Mouse (Mus musculus) neural tube, embryonic 13.5 days (tissue): ENCODE results near the gene Pde2a. TPM values are rescaled to one million over a fixed set of nuclear protein-coding genes. Genes with fewer than 3 reads are reported as not detected.

ENCODE experiments used
- ATAC-seq: fragments of 200-750 bp; cut with Nextera tagmentation; 2 replicates; pipeline ENCODE4 v1.8.0; 2017; ENCODE audit warnings: low read depth, mild to moderate bottlenecking, moderate TSS enrichment, moderate library complexity
- H3K27ac ChIP-seq: fragments of 300-500 bp; sonication (generic); replicated peaks from 2 replicates; pipeline ENCODE4 v1.5.1; 2015; ENCODE audit warnings: moderate library complexity, mild to moderate bottlenecking, inconsistent platforms
- H3K27me3 ChIP-seq: fragments of 300-500 bp; sonication (generic); 2 replicates; pipeline ENCODE4 v1.6.1; 2015; ENCODE audit warnings: mild to moderate bottlenecking, inconsistent platforms
- H3K36me3 ChIP-seq: fragments of 300-500 bp; sonication (generic); 2 replicates; pipeline ENCODE4 v1.6.1; 2015; ENCODE audit warnings: mild to moderate bottlenecking, inconsistent platforms
- H3K4me1 ChIP-seq: fragments of 300-500 bp; sonication (generic); replicated peaks from 2 replicates; pipeline ENCODE4 v1.6.1; 2015; ENCODE audit warnings: inconsistent platforms
- H3K4me2 ChIP-seq: fragments of 300-500 bp; sonication (generic); 2 replicates; pipeline ENCODE4 v1.6.1; 2015; ENCODE audit warnings: inconsistent platforms, mild to moderate bottlenecking, moderate library complexity
- H3K4me3 ChIP-seq: fragments of 300-500 bp; sonication (generic); 2 replicates; pipeline ENCODE4 v1.5.1; 2015; ENCODE audit warnings: mild to moderate bottlenecking, inconsistent platforms
- H3K9ac ChIP-seq: fragments of 300-500 bp; sonication (generic); 2 replicates; pipeline ENCODE4 v1.6.1; 2015; ENCODE audit warnings: moderate library complexity, mild to moderate bottlenecking, inconsistent platforms
- H3K9me3 ChIP-seq: fragments of 300-500 bp; sonication (generic); 2 replicates; pipeline ENCODE4 v1.6.1; 2016; ENCODE audit warnings: inconsistent platforms
- WGBS: fragments of 180-500 bp; shearing (Covaris S2); methylation state at CpG from one replicate; pipeline ENCODE4 v1.1.7; 2015; 5-methylcytosine and 5-hydroxymethylcytosine counted together
- polyA plus RNA-seq: library from polyadenylated mRNA; unstranded; fragments of >200 nt; fragmentation: Nextera tagmentation; extraction: Ambion mirVana; gene quantifications from 2 replicates; pipeline ENCODE4 v1.2.1, GENCODE M21; 2015

The Pde2a gene
- polyA plus RNA-seq, 1 experiment from 2014 or later: 43.6 TPM

DNA sequence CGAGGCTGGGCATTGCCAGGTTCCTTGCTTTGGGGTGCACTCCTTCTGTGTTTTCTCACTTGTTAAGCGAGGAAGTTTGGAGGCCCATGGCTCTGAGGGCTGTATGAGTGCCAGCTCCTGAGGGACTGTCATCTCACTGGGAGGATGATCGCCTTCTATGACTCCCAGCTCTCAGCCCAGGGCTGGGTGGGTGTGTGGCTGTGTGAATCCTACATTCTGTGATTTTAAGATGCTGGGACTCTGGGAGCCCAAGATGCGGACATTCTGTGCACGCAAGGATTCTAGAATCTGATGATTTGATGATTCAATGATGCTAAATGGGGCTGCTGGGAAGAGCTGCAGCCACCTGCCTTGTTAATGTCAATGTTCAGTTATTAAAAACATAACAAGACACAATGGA, 35.8 kb downstream of the Pde2a start:
- no peak overlapping the region for H3K9ac ChIP-seq
- peaks cover 67% of the 10 kb centered on the region for H3K4me1 ChIP-seq

GRCm38 (mm10) chr7:101457801-101458200, 36.3 kb downstream of the Pde2a start:
- Histone ChIP-seq H3K27me3 (peaks cover 10% of the 10 kb centered on the region), H3K36me3 (no peaks in the 10 kb centered on the region), H3K4me1 (peaks cover 72% of the 10 kb centered on the region), H3K4me2 (no peak overlapping the region), H3K9ac (no peak overlapping the region), H3K9me3 (no peaks in the 10 kb centered on the region), H3K27ac (no peak overlapping the region), H3K4me3 (no peak overlapping the region)
- WGBS: 67% methylated on average over 8 of the region's 8 CpGs
- ATAC-seq: no peak

More for the DNA sequence above, 35.8 kb downstream of the Pde2a start:
- ATAC-seq: no peak
- Histone ChIP-seq H3K27ac (no peak overlapping the region), H3K9me3 (no peaks in the 10 kb centered on the region), H3K36me3 (no peaks in the 10 kb centered on the region), H3K27me3 (peaks cover 15% of the 10 kb centered on the region), H3K4me2 (no peak overlapping the region), H3K4me3 (no peak overlapping the region)
- WGBS: 75% methylated on average over 5 of the region's 5 CpGs

DNA sequence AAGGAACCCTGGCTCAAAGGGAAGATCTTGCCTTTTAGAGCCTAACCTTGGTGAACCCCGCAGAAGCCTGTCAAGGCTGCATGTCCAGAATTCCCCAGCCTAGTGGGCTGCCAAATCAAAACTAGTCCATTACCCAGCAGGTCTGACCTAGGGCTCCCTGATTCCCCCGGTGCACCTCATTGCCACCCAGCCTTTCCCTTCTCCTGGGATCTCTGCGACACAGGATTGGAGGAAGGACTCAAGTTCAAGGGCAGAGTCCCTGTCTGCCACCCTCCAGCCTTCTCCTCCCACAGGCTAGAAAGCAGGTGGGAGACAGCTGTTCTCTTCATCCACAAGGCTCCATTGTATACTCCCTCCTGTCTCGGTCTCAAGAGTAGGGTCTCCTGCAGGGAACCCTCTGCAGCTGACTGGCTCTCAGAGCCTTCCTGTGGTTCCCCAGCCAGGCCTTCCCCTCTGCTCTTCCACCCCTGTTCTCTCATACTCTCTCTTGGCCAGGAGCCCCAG, 36.8 kb downstream of the Pde2a start:
- Histone ChIP-seq H3K27ac (no peak overlapping the region), H3K4me3 (no peak overlapping the region), H3K4me1 (peaks cover 78% of the 10 kb centered on the region), H3K9me3 (no peaks in the 10 kb centered on the region), H3K36me3 (no peaks in the 10 kb centered on the region), H3K4me2 (no peak overlapping the region), H3K9ac (no peak overlapping the region), H3K27me3 (0 out of 2 replicates have a peak, but pooled peaks cover 6% of the 10 kb centered on the region)
- WGBS: 66% methylated on average over 4 of the region's 4 CpGs
- no peak for ATAC-seq

- peaks cover 87% of the 10 kb centered on the region for H3K4me1 ChIP-seq
- H3K4me3 ChIP-seq: no peak overlapping the region
- H3K27me3 ChIP-seq: 0 out of 2 replicates have a peak, but pooled peaks cover 6% of the 10 kb centered on the region
- no peak overlapping the region for H3K4me2 ChIP-seq
- H3K9ac ChIP-seq: no peak overlapping the region
- WGBS: 86% methylated on average over 9 of the region's 9 CpGs
- no peak overlapping the region for H3K27ac ChIP-seq
- H3K36me3 ChIP-seq: no peaks in the 10 kb centered on the region
- no peak for ATAC-seq
- H3K9me3 ChIP-seq: no peaks in the 10 kb centered on the region
Observed at GRCm38 (mm10) chr7:101459305-101459813, 37.9 kb downstream of the Pde2a start.

DNA sequence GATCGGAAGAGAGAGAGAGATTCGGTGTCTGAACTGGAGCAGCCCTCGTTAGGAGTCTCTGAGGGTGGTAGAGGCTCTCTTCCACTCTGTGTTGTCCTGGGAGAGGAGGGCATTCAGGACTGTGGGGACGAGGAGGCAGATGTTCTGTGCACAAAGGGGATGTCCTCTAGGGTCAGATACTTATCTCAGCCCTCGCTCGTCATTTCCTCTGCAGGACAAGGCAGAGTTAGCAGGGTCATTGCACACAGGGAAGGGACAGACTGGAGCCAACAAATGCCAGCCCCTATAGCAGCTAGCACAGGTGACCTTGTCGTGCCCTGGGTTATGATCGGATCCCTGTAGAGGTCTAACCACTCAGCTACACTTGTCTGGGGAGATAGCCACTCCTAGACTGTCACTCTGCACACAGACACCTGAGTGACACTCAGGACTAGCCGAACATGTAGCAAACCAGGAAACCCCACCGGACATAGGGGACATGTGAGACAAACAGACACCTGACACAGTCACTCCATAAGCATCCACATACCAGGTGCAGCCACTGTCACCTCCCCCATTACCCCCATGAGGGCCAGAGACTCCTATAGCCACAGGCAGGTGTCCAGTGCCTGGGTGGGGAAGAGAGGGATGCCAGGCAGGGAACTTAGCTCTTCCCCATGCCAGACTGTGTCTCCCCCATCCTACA, 38.6 kb downstream of the Pde2a start:
- peak; percentile 19 for ATAC-seq

DNA sequence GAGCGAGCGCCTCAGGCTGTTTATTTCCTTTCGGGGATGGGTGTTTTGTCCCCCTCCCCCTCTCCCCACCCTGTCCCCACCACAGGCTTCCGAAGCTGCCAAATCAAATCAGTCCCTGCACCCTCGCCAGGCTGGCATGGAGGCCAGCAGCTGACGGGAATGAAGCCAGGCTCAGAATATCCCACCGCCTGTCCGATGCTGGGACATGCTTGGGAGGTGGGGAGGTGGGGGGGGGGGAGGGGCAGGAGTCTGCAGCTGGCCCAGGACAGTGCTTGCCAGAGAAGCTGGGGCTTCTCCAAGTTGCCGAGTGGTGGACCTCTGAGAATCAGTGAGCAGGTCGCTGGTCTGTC, 39.1 kb downstream of the Pde2a start:
- no peak overlapping the region for H3K4me3 ChIP-seq
- 40% methylated on average over 10 of the region's 10 CpGs for WGBS
- 0 out of 2 replicates have a peak, but pooled peaks cover 6% of the 10 kb centered on the region for H3K27me3 ChIP-seq
- no peak overlapping the region for H3K9ac ChIP-seq
- H3K4me1 ChIP-seq: peaks cover 87% of the 10 kb centered on the region
- no peaks in the 10 kb centered on the region for H3K36me3 ChIP-seq
- H3K9me3 ChIP-seq: no peaks in the 10 kb centered on the region
- H3K4me2 ChIP-seq: no peak overlapping the region
- ATAC-seq: peak; percentile 46
- no peak overlapping the region for H3K27ac ChIP-seq

More for the DNA sequence above, 38.6 kb downstream of the Pde2a start:
- Histone ChIP-seq H3K4me3 (no peak overlapping the region), H3K27ac (0 out of 2 replicates have a peak overlapping the region, but pooled peaks have one; percentile 14), H3K9ac (no peak overlapping the region), H3K4me1 (peaks cover 87% of the 10 kb centered on the region), H3K36me3 (no peaks in the 10 kb centered on the region), H3K27me3 (0 out of 2 replicates have a peak, but pooled peaks cover 6% of the 10 kb centered on the region), H3K4me2 (no peak overlapping the region), H3K9me3 (no peaks in the 10 kb centered on the region)
- 54% methylated on average over 10 of the region's 10 CpGs for WGBS

DNA sequence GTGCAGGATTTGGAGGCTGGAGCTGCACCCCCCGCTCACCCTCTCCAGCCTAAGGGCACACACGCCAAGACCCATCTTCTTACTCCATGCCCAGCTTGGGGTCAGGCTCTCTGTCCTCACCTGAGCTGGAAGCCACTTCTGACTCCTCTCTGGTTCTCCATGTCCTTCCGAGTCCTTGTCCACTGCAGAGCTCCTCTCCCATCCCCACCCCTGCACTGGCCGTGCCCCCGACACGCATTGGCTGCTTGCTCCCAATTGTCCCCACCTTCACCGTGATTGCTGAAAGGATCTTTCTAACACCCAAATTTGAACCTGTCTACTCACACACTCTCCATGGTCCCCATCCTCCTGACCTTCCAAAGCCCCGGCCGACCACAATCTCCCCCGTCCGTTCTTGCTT, 40.1 kb downstream of the Pde2a start:
- no peak overlapping the region for H3K4me3 ChIP-seq
- 87% methylated on average over 11 of the region's 11 CpGs for WGBS

DNA sequence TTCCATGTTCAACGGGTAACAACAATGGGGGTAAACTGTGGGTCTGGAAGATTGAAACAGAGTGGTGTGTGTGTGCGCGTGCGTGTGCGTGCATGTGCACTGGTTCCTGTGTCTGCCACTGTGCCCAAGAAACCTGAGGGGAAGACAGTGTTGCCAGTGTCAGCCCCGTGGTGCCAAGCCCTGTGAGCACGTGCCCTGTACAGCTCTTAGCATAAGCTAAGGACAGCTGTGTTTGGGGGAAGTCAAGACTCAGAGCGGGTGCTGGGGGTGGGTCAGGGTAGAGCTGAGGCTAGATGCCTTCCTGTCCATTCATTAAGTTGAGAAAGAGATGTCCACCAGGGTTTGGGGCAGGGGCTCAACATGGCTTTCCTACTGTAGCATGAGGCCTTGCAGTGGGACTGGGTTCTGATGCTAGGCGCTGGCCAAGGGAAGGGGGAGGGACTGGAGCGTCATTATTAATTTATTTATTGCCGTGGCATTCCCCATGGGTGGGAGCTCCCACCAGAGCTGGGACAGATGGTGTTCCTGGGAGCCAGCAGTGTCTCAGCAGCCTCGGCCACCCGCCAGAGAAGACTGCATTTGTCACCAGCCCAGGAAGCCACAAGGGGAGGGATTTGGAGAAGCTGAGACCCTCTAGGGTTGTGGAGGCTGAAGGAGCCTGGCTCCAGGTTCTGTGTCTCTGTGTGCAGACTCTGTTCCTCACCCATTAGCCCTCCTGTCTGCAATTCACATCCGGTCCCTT, 41.0 kb downstream of the Pde2a start:
- ATAC-seq: peak; percentile 21; the same call in 1 of the 2 replicates
- WGBS: 70% methylated on average over 14 of the region's 14 CpGs
- no peak overlapping the region for H3K4me3 ChIP-seq
- H3K36me3 ChIP-seq: no peaks in the 10 kb centered on the region
- peak overlapping the region; percentile 62 for H3K27ac ChIP-seq
- no peak overlapping the region for H3K4me2 ChIP-seq
- H3K4me1 ChIP-seq: peaks cover 92% of the 10 kb centered on the region
- H3K9ac ChIP-seq: no peak overlapping the region
- 0 out of 2 replicates have a peak, but pooled peaks cover 3% of the 10 kb centered on the region for H3K27me3 ChIP-seq
- no peaks in the 10 kb centered on the region for H3K9me3 ChIP-seq

More for the DNA sequence above, 40.1 kb downstream of the Pde2a start:
- H3K4me2 ChIP-seq: no peak overlapping the region
- no peak overlapping the region for H3K9ac ChIP-seq
- no peak overlapping the region for H3K27ac ChIP-seq
- H3K27me3 ChIP-seq: 0 out of 2 replicates have a peak, but pooled peaks cover 6% of the 10 kb centered on the region
- no peak for ATAC-seq
- H3K4me1 ChIP-seq: peaks cover 92% of the 10 kb centered on the region
- no peaks in the 10 kb centered on the region for H3K9me3 ChIP-seq
- H3K36me3 ChIP-seq: no peaks in the 10 kb centered on the region

DNA sequence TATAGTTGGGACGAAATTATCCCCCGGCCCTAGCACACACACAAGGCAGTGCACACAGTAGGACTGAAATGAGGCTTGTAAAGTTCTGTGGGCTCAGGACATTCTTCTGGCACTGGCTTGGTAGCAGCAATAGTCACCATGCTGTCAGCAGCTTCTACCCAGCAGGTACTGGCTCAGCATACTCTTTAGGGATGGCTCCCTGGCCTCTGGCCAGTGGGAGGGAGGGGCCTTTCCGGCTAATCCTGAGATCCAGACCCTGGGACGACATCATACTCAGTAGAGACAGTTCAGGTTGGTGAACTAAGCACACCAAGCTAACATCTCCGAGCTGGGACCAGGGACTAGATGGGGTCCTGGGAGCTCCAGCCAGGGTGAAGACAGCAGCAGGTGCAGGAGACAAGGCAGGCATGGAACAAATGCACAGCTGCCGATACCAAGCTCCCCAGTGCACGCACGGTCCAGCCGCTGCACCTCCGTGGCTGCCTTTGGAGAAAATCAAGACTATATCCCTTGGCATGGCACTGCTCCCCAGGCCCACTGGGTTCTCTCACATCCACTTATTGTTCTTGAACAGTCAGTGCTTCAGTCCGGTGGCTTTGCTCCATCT, 42.3 kb downstream of the Pde2a start:
- Histone ChIP-seq H3K4me3 (no peak overlapping the region), H3K4me2 (no peak overlapping the region), H3K36me3 (no peaks in the 10 kb centered on the region), H3K27me3 (no peaks in the 10 kb centered on the region), H3K9me3 (no peaks in the 10 kb centered on the region), H3K9ac (no peak overlapping the region), H3K27ac (peak overlapping the region; percentile 3; the same call in 1 of the 2 replicates), H3K4me1 (peaks cover 79% of the 10 kb centered on the region)
- no peak for ATAC-seq
- 76% methylated on average over 11 of the region's 11 CpGs for WGBS

DNA sequence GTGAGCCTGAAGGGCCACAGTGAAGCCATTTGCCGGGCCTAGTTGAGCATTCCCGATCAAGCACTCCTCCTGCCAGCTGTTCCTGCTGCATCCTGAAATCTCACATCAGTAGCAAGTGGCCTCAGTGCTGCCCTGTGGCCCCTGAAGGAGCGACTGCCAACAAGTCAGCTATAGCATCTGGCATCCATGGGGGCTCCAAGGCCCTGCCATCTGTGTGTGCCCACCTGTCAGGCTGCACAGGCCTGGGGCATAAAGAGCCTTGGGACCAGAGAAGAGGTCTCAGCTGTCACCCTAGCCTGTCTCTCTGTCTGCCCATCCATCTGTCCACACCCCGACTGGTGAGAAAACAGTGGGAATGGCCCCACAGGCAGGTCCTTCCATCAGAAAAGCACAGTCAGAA, 43.4 kb downstream of the Pde2a start:
- H3K4me1 ChIP-seq: peaks cover 74% of the 10 kb centered on the region
- H3K9me3 ChIP-seq: no peaks in the 10 kb centered on the region
- H3K4me3 ChIP-seq: no peak overlapping the region
- H3K27ac ChIP-seq: peak overlapping the region; percentile 49; the same call in 1 of the 2 replicates
- no peak overlapping the region for H3K9ac ChIP-seq
- H3K36me3 ChIP-seq: no peaks in the 10 kb centered on the region
- 60% methylated on average over 4 of the region's 4 CpGs for WGBS
- H3K27me3 ChIP-seq: no peaks in the 10 kb centered on the region
- H3K4me2 ChIP-seq: no peak overlapping the region
- no peak for ATAC-seq

GRCm38 (mm10) chr7:101465392-101465791, 43.9 kb downstream of the Pde2a start:
- WGBS: 54% methylated on average over 14 of the region's 14 CpGs
- no peaks in the 10 kb centered on the region for H3K9me3 ChIP-seq
- H3K4me1 ChIP-seq: peaks cover 69% of the 10 kb centered on the region
- no peaks in the 10 kb centered on the region for H3K27me3 ChIP-seq
- no peak overlapping the region for H3K4me3 ChIP-seq
- no peak overlapping the region for H3K4me2 ChIP-seq
- H3K36me3 ChIP-seq: no peaks in the 10 kb centered on the region
- H3K27ac ChIP-seq: peak overlapping the region; percentile 49; the same call in 1 of the 2 replicates
- no peak overlapping the region for H3K9ac ChIP-seq
- ATAC-seq: no peak
